Mouse (Mus musculus): Measurements from ENCODE around the gene Btbd35f6.
"Not testable (repeated sequence)": the region's sequence is repeated elsewhere in the genome, so short reads cannot be mapped to it uniquely, and the experiment has no call there.

Gene Btbd35f6

DNA sequence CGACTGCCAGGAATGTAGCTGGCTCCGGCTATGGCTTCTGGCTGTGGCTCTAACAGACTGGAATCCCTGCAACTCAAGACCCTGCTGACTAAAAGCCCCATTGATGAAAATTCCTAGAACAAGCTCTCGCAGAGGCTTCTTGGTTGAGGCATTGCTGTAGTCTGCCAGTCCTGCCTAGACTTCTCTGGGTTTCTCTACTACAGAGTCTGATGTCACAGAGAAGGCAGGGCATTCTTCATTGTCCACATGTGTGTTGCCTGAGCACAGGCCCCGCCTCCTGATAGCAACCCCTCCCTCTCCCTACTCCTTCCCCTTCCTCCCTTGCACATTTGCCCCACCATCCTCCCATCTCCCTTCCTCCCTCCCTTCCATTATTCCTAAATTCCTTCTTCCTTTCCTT, at the start of gene Btbd35f6:
TSS of gene Btbd35f6 (minus strand) at position 101 of the 400 bp plus-strand sequence.
- not testable (repeated sequence) for DNase-seq

GRCm38 (mm10) chrX:33986716-33987115, 30.4 kb upstream of the Btbd35f6 start, which contains the start of gene Gm21870:
Gm21870 (minus strand) TSS chrX:33986816.
- DNase-seq = not testable (repeated sequence)

DNA sequence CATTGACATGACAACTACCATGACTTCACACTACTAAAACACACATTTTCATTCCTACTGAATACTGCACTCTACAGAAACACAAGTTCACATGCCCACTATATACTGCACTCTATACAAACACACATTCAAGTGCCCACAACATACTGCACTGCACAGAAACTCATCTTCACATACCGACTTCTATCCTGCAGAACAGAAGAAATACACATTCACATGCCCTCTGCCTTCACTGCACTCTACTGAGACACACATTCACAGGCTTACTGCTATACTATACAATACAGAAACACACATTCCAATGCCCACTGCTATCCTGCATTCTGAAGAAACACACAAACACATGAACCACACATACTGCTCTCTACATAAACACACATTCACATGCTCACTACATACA, 26.1 kb downstream of the Btbd35f6 start:
- DNase-seq = not testable (repeated sequence)

DNA sequence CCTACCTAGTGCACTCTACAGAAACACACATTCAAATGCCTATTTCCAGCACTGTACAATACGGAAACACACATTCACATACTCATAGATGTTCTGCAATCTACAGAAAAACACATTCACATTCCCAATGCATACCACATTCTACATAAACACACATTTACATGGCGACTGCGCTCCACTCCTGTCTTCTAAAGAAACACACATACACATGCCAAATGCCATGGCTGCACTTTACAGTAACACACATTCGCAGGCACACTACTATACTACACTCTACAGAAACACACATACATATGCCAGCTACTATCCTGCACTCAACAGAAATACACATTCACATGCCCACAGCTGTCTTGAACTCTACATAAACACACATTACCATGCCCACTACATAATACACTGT, 28.1 kb downstream of the Btbd35f6 start:
- not testable (repeated sequence) for DNase-seq

DNA sequence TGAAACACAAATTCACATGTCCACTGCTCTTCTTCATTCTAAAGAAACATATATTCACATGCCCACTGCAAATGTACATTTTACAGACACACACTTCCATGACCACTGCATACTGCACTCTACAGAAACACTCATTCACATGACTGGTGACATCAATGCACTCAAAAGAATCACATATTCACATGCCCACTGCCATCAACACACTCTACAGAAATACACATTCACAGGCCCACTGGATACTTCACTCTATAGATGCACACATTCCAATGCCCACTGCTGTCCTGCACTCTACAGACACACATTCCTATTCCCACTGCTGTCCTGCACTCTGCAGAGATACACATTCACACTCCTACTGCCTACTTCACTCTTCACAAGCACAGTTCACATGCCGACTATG, 30.0 kb downstream of the Btbd35f6 start:
- not testable (repeated sequence) for DNase-seq

- not testable (repeated sequence) for DNase-seq
Measured at GRCm38 (mm10) chrX:33925420-33925819, 30.9 kb downstream of the Btbd35f6 start.

Data from cerebellum, adult 18-20 months (tissue).